Comparison of ENCODE assay signal across 25 mouse cellular contexts in genomic region chr1:69585546-69585945, GRCm38 (mm10).
DNase-seq lines count a peak whose midpoint lies in the region; ATAC-seq lines count a peak whose summit lies in the region.
"Had no signal": no experiment of that assay in that cellular context is flagged by ENCODE, and none has a peak within 500 bp of the region (broad histone marks: within the 10 kb centered on the region; RNA-seq: fewer than 3 reads in every experiment).

No protein-coding gene starts in this region.

- DNase-seq in adrenal gland, adult 2 months: peak; percentile 53
- DNase-seq in adrenal gland, adult 18-20 months (ENCODE audit: low spot score in 2 of 2): no peak
- peak; percentile 18 for DNase-seq in adipocyte (ENCODE audit: low spot score)
- peak; percentile 20 for DNase-seq in adrenal gland, postnatal 25 days
- peak; percentile 74 for DNase-seq in fat pad, adult 2 months (ENCODE audit: extremely low read depth, low read depth, low spot score)
- DNase-seq in ovary, postnatal 14 days (ENCODE audit: low spot score): no peak
- DNase-seq: cerebellum, adult 11 months; cerebellum, adult 2 months; cerebellum, postnatal 10 days; cerebellum, postnatal 36 days; embryo, embryonic 11 days; gastrocnemius, postnatal 10 days; gastrocnemius, postnatal 36 days; heart, adult 11 months; heart, postnatal 14 days; heart, postnatal 4 days; kidney, adult 18-20 months; kidney, adult 9 months had no signal

- no peak for ATAC-seq in inflammation-experienced regulatory T-cells, adult 6 months
- ATAC-seq in cerebellum, adult (ENCODE audit: insufficient number of reproducible peaks, low FRiP score, low TSS enrichment): no peak
- ATAC-seq: activated CD4-positive, CD25-positive, alpha-beta regulatory T cell, adult 4 months; forebrain, embryonic 13.5 days; forebrain, embryonic 16.5 days; hindbrain, embryonic 16.5 days; intestine, embryonic 16.5 days had no signal

Comparison
In these comparisons a context has a peak if more than half of its experiments do, and no peak if none do; other contexts are left out.
1. DNase-seq: peak in adrenal gland, adult 2 months (single experiment), adipocyte (single experiment), adrenal gland, postnatal 25 days (single experiment) and fat pad, adult 2 months (single experiment); none in adrenal gland, adult 18-20 months (0 of 2) and ovary, postnatal 14 days (single experiment).